Mouse (Mus musculus) left cerebral cortex, postnatal 25 days (tissue): ENCODE measurements around the gene Ctsa. TPM values are rescaled to one million over a fixed set of nuclear protein-coding genes. Genes with fewer than 3 reads are reported as not detected.

Experiments
- DNase-seq, 2 experiments: peaks; one replicate each; pipeline ENCODE4 v3.0.0; 2022; ENCODE audit warnings: low spot score in 2 of 2, mixed read lengths in 1 of 2
- intact Hi-C: fragments of 180-260 bp; cut with DNase I; formaldehyde crosslinking; loops from one replicate; pipeline ENCODE4 v1.15.1; 2025
- total RNA-seq, 2 experiments: library from RNA; stranded (reverse); gene quantifications; 2 replicates each; pipeline ENCODE4 v1.2.3; 2021

The Ctsa gene
- total RNA-seq, 2 experiments from 2014 or later, result 86.2 to 102 TPM

GRCm38 (mm10) chr2:164803921-164804313 lies 28.8 kb upstream of the Ctsa start:
- intact Hi-C loops, result loop anchor here (2.0 kb wide), 1 partner anchor 19 kb away; the partner anchor contains the start of gene Zswim1
- DNase-seq, result no peak

GRCm38 (mm10) chr2:164804533-164805331 lies 27.9 kb upstream of the Ctsa start, which contains the start of the genes Acot8 and Zswim3:
Acot8 (minus strand) TSS chr2:164804882.
Zswim3 (plus strand) TSS chr2:164805098.
- intact Hi-C loops, result loop anchor here (2.0 kb wide), 1 partner anchor 18 kb away; the partner anchor contains the start of gene Zswim1
- peak; percentile 99 for DNase-seq

- DNase-seq, result no peak
- intact Hi-C loops, result loop anchor here (2.0 kb wide), 1 partner anchor 17 kb away; the partner anchor contains the start of gene Zswim1
These were observed 27.3 kb upstream of the Ctsa start for GRCm38 (mm10) chr2:164805332-164805718.

DNA sequence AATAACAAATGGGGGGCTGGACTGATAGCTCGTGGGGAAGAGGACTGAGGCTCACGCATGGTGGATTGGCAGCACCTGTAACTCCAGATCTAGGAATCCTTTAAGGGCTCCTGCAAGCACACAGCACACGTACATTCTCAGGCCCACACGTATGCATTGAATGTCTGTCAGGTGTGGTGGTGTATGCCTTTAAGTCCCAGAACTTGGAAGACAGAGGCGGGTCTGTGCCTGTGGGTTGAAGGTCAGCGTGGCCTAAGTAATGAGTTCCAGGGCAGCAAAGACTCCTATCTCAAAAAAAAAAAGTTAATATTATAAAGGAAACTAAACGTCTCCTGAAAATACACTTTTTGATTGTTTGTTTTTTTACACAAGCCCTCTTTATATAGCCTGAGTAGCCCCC lies 26.1 kb upstream of the Ctsa start:
- DNase-seq, result no peak
- intact Hi-C loops, result no loop called here

GRCm38 (mm10) chr2:164813557-164813956 lies 19.1 kb upstream of the Ctsa start:
- intact Hi-C loops, result no loop called here
- DNase-seq, result no peak

GRCm38 (mm10) chr2:164815348-164815747 lies 17.3 kb upstream of the Ctsa start:
- intact Hi-C loops, result no loop called here
- no peak for DNase-seq

- DNase-seq, result no peak
- intact Hi-C loops, result no loop called here
These were observed 16.9 kb upstream of the Ctsa start for GRCm38 (mm10) chr2:164815821-164816220.

- intact Hi-C loops, result no loop called here
- no peak for DNase-seq
These were observed 15.5 kb upstream of the Ctsa start for GRCm38 (mm10) chr2:164817206-164817605.

GRCm38 (mm10) chr2:164817703-164818102 lies 15.0 kb upstream of the Ctsa start:
- DNase-seq, result no peak
- intact Hi-C loops, result no loop called here

- intact Hi-C loops, result no loop called here
These were observed 11.6 kb upstream of the Ctsa start for GRCm38 (mm10) chr2:164821060-164821459.

DNA sequence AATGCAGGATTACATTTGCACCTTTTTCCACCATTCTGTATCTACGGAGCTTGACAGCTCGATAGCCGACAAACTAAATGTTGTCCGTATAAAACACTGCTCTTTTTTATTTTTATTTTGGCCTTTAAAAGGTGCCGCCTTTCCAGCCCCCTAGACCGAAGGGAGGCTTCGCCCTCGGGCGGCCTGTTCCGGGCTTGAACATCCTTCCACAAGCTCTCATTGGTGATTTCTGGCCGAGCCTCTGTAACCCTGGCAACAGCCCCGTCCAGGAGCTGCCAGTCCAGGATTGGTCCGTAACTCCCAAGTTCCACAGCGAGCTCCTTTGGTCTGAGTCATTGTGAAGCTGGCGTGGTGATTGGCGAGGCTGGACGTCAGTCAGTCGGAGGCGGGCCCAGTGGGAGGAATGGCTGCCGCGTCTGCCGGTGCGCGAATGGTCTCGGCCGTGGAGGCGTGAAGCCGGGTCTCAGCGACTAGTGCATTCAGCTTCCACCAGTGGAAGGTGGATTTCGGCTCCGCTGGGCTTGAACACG lies 10.0 kb upstream of the Ctsa start, which contains the start of gene Zswim1:
Gene Zswim1, plus strand, starts transcription at position 51 of the 530 bp plus-strand sequence.
- intact Hi-C loops, result loop anchor here (2.0 kb wide), 1 partner anchor 18 kb away; the partner anchor contains the start of genes Acot8 and Zswim3
- peak; percentile 100 for DNase-seq

More at GRCm38 (mm10) chr2:164821060-164821459, 11.6 kb upstream of the Ctsa start:
- DNase-seq, result peak in 1 of 2 experiments; percentile 27

GRCm38 (mm10) chr2:164823181-164823585 lies 9.5 kb upstream of the Ctsa start:
- DNase-seq, result peak in 1 of 2 experiments; percentile 69
- intact Hi-C loops, result loop anchor here (2.0 kb wide), 1 partner anchor 18 kb away; the partner anchor contains the start of genes Acot8 and Zswim3

DNA sequence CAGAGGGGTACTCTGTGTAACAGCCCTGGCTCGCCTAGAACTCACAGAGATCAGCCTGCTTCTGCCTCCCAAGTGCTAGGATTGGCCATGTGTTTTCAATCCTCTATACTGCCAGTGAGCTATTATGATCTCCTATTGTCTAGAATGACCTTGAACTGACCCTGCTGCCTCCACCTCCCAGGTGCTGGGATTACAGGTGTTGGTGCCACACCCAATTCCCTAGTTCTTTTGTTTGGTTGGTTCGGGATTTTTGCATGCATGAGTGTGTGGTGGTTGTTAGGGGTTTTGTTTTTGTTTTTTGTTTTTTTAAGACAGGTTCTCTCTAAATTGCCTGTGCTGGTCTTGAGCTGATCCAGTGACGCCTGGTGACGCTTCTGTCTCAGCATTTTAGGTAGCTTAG lies 8.7 kb upstream of the Ctsa start:
- intact Hi-C loops, result loop anchor here (2.0 kb wide), 1 partner anchor 19 kb away; the partner anchor contains the start of genes Acot8 and Zswim3
- DNase-seq, result no peak

- intact Hi-C loops, result no loop called here
These were observed 7.2 kb upstream of the Ctsa start for GRCm38 (mm10) chr2:164825521-164825920.

GRCm38 (mm10) chr2:164827146-164827850 lies 5.4 kb upstream of the Ctsa start:
- intact Hi-C loops, result no loop called here
- DNase-seq, result no peak

More at GRCm38 (mm10) chr2:164825521-164825920, 7.2 kb upstream of the Ctsa start:
- no peak for DNase-seq

GRCm38 (mm10) chr2:164828437-164828836 lies 4.2 kb upstream of the Ctsa start, which contains the start of gene Spata25:
Spata25 (minus strand) TSS chr2:164828537.
- intact Hi-C loops, result no loop called here
- DNase-seq, result no peak

DNA sequence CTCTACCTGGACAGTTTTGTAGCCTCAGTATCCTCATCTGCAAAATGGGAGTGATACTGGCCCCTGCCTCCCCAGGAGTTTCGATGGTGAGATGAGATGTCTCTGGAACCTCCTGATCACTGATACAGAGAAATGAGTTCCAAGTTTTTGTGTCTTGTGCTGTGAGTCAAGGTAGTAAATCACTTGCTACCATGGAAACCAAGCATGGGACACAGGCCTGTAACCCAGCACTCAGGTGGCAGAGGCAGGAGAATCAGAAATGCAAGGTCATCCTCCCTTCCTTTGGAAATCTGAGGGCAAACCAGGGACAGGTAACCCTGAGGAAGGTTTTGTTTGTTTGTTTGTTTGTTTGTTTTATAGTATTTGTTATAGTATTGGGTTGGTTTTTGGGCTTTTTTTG lies 3.6 kb upstream of the Ctsa start:
- intact Hi-C loops, result no loop called here
- DNase-seq, result no peak

- intact Hi-C loops, result no loop called here
- DNase-seq, result no peak
These were observed 1.6 kb upstream of the Ctsa start for GRCm38 (mm10) chr2:164831029-164831428.

- DNase-seq, result peak in 1 of 2 experiments; percentile 26
- intact Hi-C loops, result loop anchor here (2.0 kb wide), 1 partner anchor 79 kb away; the partner anchor contains the start of gene Zfp335
These were observed 483 bp upstream of the Ctsa start for GRCm38 (mm10) chr2:164832032-164832747.
